Mouse (Mus musculus): Measurements from ENCODE around the gene Cfl2. TPM values are rescaled to one million over a fixed set of nuclear protein-coding genes. Genes with fewer than 3 reads are reported as not detected.
A peak's percentile ranks its signal among the peaks of the same experiment; 100 is the strongest.
"Not testable (repeated sequence)": the region's sequence is repeated elsewhere in the genome, so short reads cannot be mapped to it uniquely, and the experiment has no call there.

The Cfl2 gene
- 120 TPM for polyA plus RNA-seq (2012; fragmentation: generic; extraction: Trizol)

GRCm38 (mm10) chr12:54862606-54863535, at the start of gene Cfl2:
TSS of gene Cfl2 (minus strand) at chr12:54862877.
- TF ChIP-seq MYOG (IDR thresholded peaks at IDR 0.05; ENCODE audit: control insufficient read depth in 1 of 3, insufficient read depth in 1 of 3, insufficient read length in 2 of 3, low read depth in 2 of 3) = peak in 1 of 3 experiments; percentile 2
- TF ChIP-seq POLR2AphosphoS2 (IDR thresholded peaks at IDR 0.05; ENCODE audit: insufficient read length, low read depth) = peak; percentile 78
- TF ChIP-seq MAX (IDR thresholded peaks at IDR 0.05; ENCODE audit: low read depth) = no peak
- TF ChIP-seq POLR2A (IDR thresholded peaks at IDR 0.05; ENCODE audit: insufficient read length, low read depth) = peak; percentile 83
- no peak for TF ChIP-seq TCF12 (IDR thresholded peaks at IDR 0.05; ENCODE audit: insufficient read depth, poor library complexity, severe bottlenecking)
- TF ChIP-seq MYOD1 (IDR thresholded peaks at IDR 0.05; ENCODE audit: control insufficient read depth in 1 of 3, insufficient read length in 2 of 3, low read depth in 2 of 3) = peak in 1 of 3 experiments; percentile 3
- no peak for TF ChIP-seq E2F4 (IDR thresholded peaks at IDR 0.05; ENCODE audit: insufficient read depth)
- Histone ChIP-seq H3K4me3 (peak within 1 kb of the TSS; percentile 49), H3K79me2 (ENCODE audit: control insufficient read depth, insufficient read depth) (peaks cover 33% of the 10 kb centered on the region), H3ac (ENCODE audit: control insufficient read depth, insufficient read length) (peak within 1 kb of the TSS; percentile 80), H3K36me3 (ENCODE audit: control insufficient read depth, insufficient read depth) (peaks cover 19% of the 10 kb centered on the region), H3K4me2 (ENCODE audit: low read depth) (peak within 1 kb of the TSS; percentile 97), H3K27me3 (ENCODE audit: control insufficient read depth, insufficient read depth, insufficient read length) (no peaks in the 10 kb centered on the region)

- Histone ChIP-seq H3K27me3 (ENCODE audit: control insufficient read depth, insufficient read depth, insufficient read length) (no peaks in the 10 kb centered on the region), H3K36me3 (ENCODE audit: control insufficient read depth, insufficient read depth) (peaks cover 75% of the 10 kb centered on the region), H3ac (ENCODE audit: control insufficient read depth, insufficient read length) (no peak overlapping the region), H3K4me2 (ENCODE audit: low read depth) (no peak overlapping the region), H3K4me3 (no peak overlapping the region), H3K79me2 (ENCODE audit: control insufficient read depth, insufficient read depth) (no peaks in the 10 kb centered on the region)
- TF ChIP-seq TCF12 (IDR thresholded peaks at IDR 0.05; ENCODE audit: insufficient read depth, poor library complexity, severe bottlenecking) = no peak
- TF ChIP-seq MAX (IDR thresholded peaks at IDR 0.05; ENCODE audit: low read depth) = no peak
Measured at GRCm38 (mm10) chr12:54910387-54910786, 47.7 kb upstream of the Cfl2 start.

- H3K36me3 ChIP-seq (ENCODE audit: control insufficient read depth, insufficient read depth); H3K4me2 ChIP-seq (ENCODE audit: low read depth): not testable (repeated sequence)
Measured at GRCm38 (mm10) chr12:54892559-54892958, 29.9 kb upstream of the Cfl2 start.

GRCm38 (mm10) chr12:54890426-54890825, 27.7 kb upstream of the Cfl2 start:
- TF ChIP-seq USF1 (IDR thresholded peaks at IDR 0.05; ENCODE audit: low read depth) (no peak), TCF3 (IDR thresholded peaks at IDR 0.05; ENCODE audit: insufficient read length, low read depth) (no peak), MAX (IDR thresholded peaks at IDR 0.05; ENCODE audit: low read depth) (no peak), SRF (IDR thresholded peaks at IDR 0.05; ENCODE audit: control insufficient read depth, insufficient read length, low read depth) (no peak), TCF12 (IDR thresholded peaks at IDR 0.05; ENCODE audit: insufficient read depth, poor library complexity, severe bottlenecking) (no peak), MYOG (IDR thresholded peaks at IDR 0.05; ENCODE audit: control insufficient read depth in 1 of 3, insufficient read depth in 1 of 3, insufficient read length in 2 of 3, low read depth in 2 of 3) (no peak), E2F4 (IDR thresholded peaks at IDR 0.05; ENCODE audit: insufficient read depth) (no peak), MYOD1 (IDR thresholded peaks at IDR 0.05; ENCODE audit: control insufficient read depth in 1 of 3, insufficient read length in 2 of 3, low read depth in 2 of 3) (no peak), REST (IDR thresholded peaks at IDR 0.05; ENCODE audit: insufficient read depth, insufficient read length) (no peak), CEBPB (IDR thresholded peaks at IDR 0.05; ENCODE audit: insufficient read depth, poor library complexity, severe bottlenecking) (no peak), POLR2AphosphoS2 (IDR thresholded peaks at IDR 0.05; ENCODE audit: insufficient read length, low read depth) (no peak), POLR2A (IDR thresholded peaks at IDR 0.05; ENCODE audit: insufficient read length, low read depth) (no peak)
- H3K36me3 ChIP-seq (ENCODE audit: control insufficient read depth, insufficient read depth) = peaks cover 4% of the 10 kb centered on the region
- no peaks in the 10 kb centered on the region for H3K27me3 ChIP-seq (ENCODE audit: control insufficient read depth, insufficient read depth, insufficient read length)
- no peak overlapping the region for H3K4me3 ChIP-seq
- no peak overlapping the region for H3ac ChIP-seq (ENCODE audit: control insufficient read depth, insufficient read length)
- no peak overlapping the region for H3K4me2 ChIP-seq (ENCODE audit: low read depth)
- no peaks in the 10 kb centered on the region for H3K79me2 ChIP-seq (ENCODE audit: control insufficient read depth, insufficient read depth)

More at GRCm38 (mm10) chr12:54892559-54892958, 29.9 kb upstream of the Cfl2 start:
- H3K4me3 ChIP-seq; H3K79me2 ChIP-seq (ENCODE audit: control insufficient read depth, insufficient read depth); H3ac ChIP-seq (ENCODE audit: control insufficient read depth, insufficient read length); H3K27me3 ChIP-seq (ENCODE audit: control insufficient read depth, insufficient read depth, insufficient read length): not testable (repeated sequence)

- H3K4me3 ChIP-seq = no peak overlapping the region
- TF ChIP-seq MAX (IDR thresholded peaks at IDR 0.05; ENCODE audit: low read depth) = no peak
- no peak for TF ChIP-seq CEBPB (IDR thresholded peaks at IDR 0.05; ENCODE audit: insufficient read depth, poor library complexity, severe bottlenecking)
- TF ChIP-seq TCF12 (IDR thresholded peaks at IDR 0.05; ENCODE audit: insufficient read depth, poor library complexity, severe bottlenecking) = no peak
- no peak for TF ChIP-seq MYOD1 (IDR thresholded peaks at IDR 0.05; ENCODE audit: control insufficient read depth in 1 of 3, insufficient read length in 2 of 3, low read depth in 2 of 3)
- no peak for TF ChIP-seq REST (IDR thresholded peaks at IDR 0.05; ENCODE audit: insufficient read depth, insufficient read length)
- TF ChIP-seq POLR2A (IDR thresholded peaks at IDR 0.05; ENCODE audit: insufficient read length, low read depth) = no peak
- no peak for TF ChIP-seq POLR2AphosphoS2 (IDR thresholded peaks at IDR 0.05; ENCODE audit: insufficient read length, low read depth)
- no peak for TF ChIP-seq MYOG (IDR thresholded peaks at IDR 0.05; ENCODE audit: control insufficient read depth in 1 of 3, insufficient read depth in 1 of 3, insufficient read length in 2 of 3, low read depth in 2 of 3)
- no peak for TF ChIP-seq TCF3 (IDR thresholded peaks at IDR 0.05; ENCODE audit: insufficient read length, low read depth)
- TF ChIP-seq SRF (IDR thresholded peaks at IDR 0.05; ENCODE audit: control insufficient read depth, insufficient read length, low read depth) = no peak
- no peak for TF ChIP-seq USF1 (IDR thresholded peaks at IDR 0.05; ENCODE audit: low read depth)
- TF ChIP-seq E2F4 (IDR thresholded peaks at IDR 0.05; ENCODE audit: insufficient read depth) = no peak
Measured at GRCm38 (mm10) chr12:54887580-54888127, 25.0 kb upstream of the Cfl2 start.

More at GRCm38 (mm10) chr12:54887580-54888127, 25.0 kb upstream of the Cfl2 start:
- Histone ChIP-seq H3K36me3 (ENCODE audit: control insufficient read depth, insufficient read depth) (no peaks in the 10 kb centered on the region), H3ac (ENCODE audit: control insufficient read depth, insufficient read length) (no peak overlapping the region), H3K27me3 (ENCODE audit: control insufficient read depth, insufficient read depth, insufficient read length) (no peaks in the 10 kb centered on the region), H3K4me2 (ENCODE audit: low read depth) (no peak overlapping the region), H3K79me2 (ENCODE audit: control insufficient read depth, insufficient read depth) (no peaks in the 10 kb centered on the region)
